11 mouse cellular contexts compared by ENCODE assay signal in genomic region chr10:10812750-10813711, GRCm38 (mm10).
DNase-seq lines count a peak whose midpoint lies in the region; ATAC-seq and TF ChIP-seq lines count a peak whose summit lies in the region.
"Had no signal": no experiment of that assay in that cellular context is flagged by ENCODE, and none has a peak within 500 bp of the region (broad histone marks: within the 10 kb centered on the region; RNA-seq: fewer than 3 reads in every experiment).

No protein-coding gene starts in this region.

- no peaks in the 10 kb centered on the region for H3K36me3 ChIP-seq in heart, adult 2 months (ENCODE audit: control insufficient read depth, insufficient read depth, low read length)
- H3K36me3 ChIP-seq in heart, embryonic 12.5 days: no peaks in the 10 kb centered on the region
- H3K36me3 ChIP-seq: embryonic facial prominence, embryonic 15.5 days; limb, embryonic 15.5 days had no signal

- intact Hi-C loops in heart, adult 2 months (cut with DNase I): no loop called here

- WGBS in heart, adult 2 months: 32% methylated on average over 5 of the region's 5 CpGs
- WGBS in heart, embryonic 12.5 days: 37% methylated on average over 5 of the region's 5 CpGs

- no peak for ATAC-seq in heart, embryonic 12.5 days (ENCODE audit: insufficient number of reproducible peaks, low FRiP score)

- no peak for TF ChIP-seq POLR2A in heart, adult 2 months (IDR thresholded peaks at IDR 0.05; ENCODE audit: insufficient read depth, low read depth, low read length)

- H3K4me2 ChIP-seq in heart, embryonic 12.5 days: no peak overlapping the region
- H3K4me2 ChIP-seq: embryonic facial prominence, embryonic 15.5 days; limb, embryonic 15.5 days had no signal

- no peak overlapping the region for H3K27ac ChIP-seq in heart, adult 2 months
- H3K27ac ChIP-seq in heart, embryonic 12.5 days (ENCODE audit: poor library complexity, severe bottlenecking): no peak overlapping the region
- H3K27ac ChIP-seq: embryonic facial prominence, embryonic 15.5 days; limb, embryonic 15.5 days had no signal

- H3K27me3 ChIP-seq in heart, adult 2 months (ENCODE audit: control insufficient read depth, insufficient read depth, low read length): no peaks in the 10 kb centered on the region
- no peaks in the 10 kb centered on the region for H3K27me3 ChIP-seq in heart, embryonic 12.5 days (replicated peaks)
- H3K27me3 ChIP-seq: CH12.LX; embryonic facial prominence, embryonic 15.5 days; limb, embryonic 15.5 days had no signal

- H3K4me3 ChIP-seq in heart, adult 2 months: no peak overlapping the region
- H3K4me3 ChIP-seq in heart, embryonic 12.5 days: no peak overlapping the region
- H3K4me3 ChIP-seq: embryonic facial prominence, embryonic 15.5 days; limb, embryonic 15.5 days had no signal

- TF ChIP-seq CTCF in heart, adult 2 months (IDR thresholded peaks at IDR 0.05): no peak

- DNase-seq in heart, adult 2 months: peak; percentile 4 to 17
- peak; percentile 75 for DNase-seq in Muller cell, postnatal 12 days (ENCODE audit: inconsistent ontology term)
- DNase-seq in cerebellum, adult 9-10 months: peak; percentile 95
- DNase-seq in layer of hippocampus, adult 11-12 months (ENCODE audit: low spot score): peak; percentile 41
- DNase-seq in lung, postnatal 4 days: peak; percentile 56 to 73
- no peak for DNase-seq in thymus, adult 18-20 months
- DNase-seq in urinary bladder, adult 18-20 months (ENCODE audit: low spot score in 2 of 2): no peak

- no peak overlapping the region for H3K9ac ChIP-seq in heart, adult 2 months (ENCODE audit: low read depth, low read length)
- H3K9ac ChIP-seq in heart, embryonic 12.5 days: no peak overlapping the region
- H3K9ac ChIP-seq: embryonic facial prominence, embryonic 15.5 days; limb, embryonic 15.5 days had no signal

- H3K9me3 ChIP-seq in heart, embryonic 12.5 days (replicated peaks): no peaks in the 10 kb centered on the region
- H3K9me3 ChIP-seq: embryonic facial prominence, embryonic 15.5 days; limb, embryonic 15.5 days had no signal

- no peaks in the 10 kb centered on the region for H3K79me2 ChIP-seq in heart, adult 2 months (replicated peaks; ENCODE audit: control insufficient read depth, insufficient read depth, low read length)

- H3K4me1 ChIP-seq in heart, adult 2 months (ENCODE audit: control insufficient read depth, insufficient read depth, low read length): no peaks in the 10 kb centered on the region
- H3K4me1 ChIP-seq in heart, embryonic 12.5 days (replicated peaks): no peaks in the 10 kb centered on the region
- H3K4me1 ChIP-seq: embryonic facial prominence, embryonic 15.5 days; limb, embryonic 15.5 days had no signal

- no peak for TF ChIP-seq EP300 in heart, adult 2 months (IDR thresholded peaks at IDR 0.05; ENCODE audit: insufficient read depth, low read depth, low read length)

Comparison
In these comparisons a context has a peak if more than half of its experiments do, and no peak if none do; other contexts are left out.
1. DNase-seq: peak in heart, adult 2 months (2 of 2), Muller cell, postnatal 12 days (single experiment), cerebellum, adult 9-10 months (single experiment), layer of hippocampus, adult 11-12 months (single experiment) and lung, postnatal 4 days (2 of 2); none in thymus, adult 18-20 months (0 of 2) and urinary bladder, adult 18-20 months (0 of 2).